Mouse (Mus musculus) midbrain, embryonic 10.5 days (tissue): ENCODE measurements around the gene Spef2. TPM values are rescaled to one million over a fixed set of nuclear protein-coding genes. Genes with fewer than 3 reads are reported as not detected.
"Not testable (repeated sequence)": the region's sequence is repeated elsewhere in the genome, so short reads cannot be mapped to it uniquely, and the experiment has no call there.

ENCODE experiments used
- DNase-seq: peaks from one replicate; pipeline ENCODE4 v3.0.0-alpha.2; 2017; ENCODE audit warnings: low spot score
- H3K27ac ChIP-seq: fragments of 300-500 bp; sonication (generic); replicated peaks from 2 replicates; pipeline ENCODE4 v1.5.1; 2016; ENCODE audit warnings: mild to moderate bottlenecking
- H3K27me3 ChIP-seq: fragments of 300-500 bp; sonication (generic); 2 replicates; pipeline ENCODE4 v1.6.1; 2016; ENCODE audit warnings: low read depth, mild to moderate bottlenecking; ENCODE audit not compliant: poor library complexity, severe bottlenecking
- H3K36me3 ChIP-seq: fragments of 300-500 bp; sonication (generic); 2 replicates; pipeline ENCODE4 v1.6.1; 2016; ENCODE audit warnings: mild to moderate bottlenecking, moderate library complexity
- H3K4me1 ChIP-seq: fragments of 300-500 bp; sonication (generic); 2 replicates; pipeline ENCODE4 v1.6.1; 2016
- H3K4me3 ChIP-seq: fragments of 300-500 bp; sonication (generic); 2 replicates; pipeline ENCODE4 v1.5.1; 2016; ENCODE audit warnings: mild to moderate bottlenecking, moderate library complexity
- H3K9me3 ChIP-seq: fragments of 300-500 bp; sonication (generic); replicated peaks from 2 replicates; pipeline ENCODE4 v1.6.1; 2016; ENCODE audit warnings: mild to moderate bottlenecking
- WGBS: fragments of 180-500 bp; shearing (Covaris S2); methylation state at CpG from one replicate; pipeline ENCODE4 v1.1.7; 2016; 5-methylcytosine and 5-hydroxymethylcytosine counted together
- polyA plus RNA-seq: library from polyadenylated mRNA; unstranded; fragments of >200 nt; fragmentation: Nextera tagmentation; extraction: Ambion mirVana; gene quantifications from 2 replicates; pipeline ENCODE4 v1.2.1, GENCODE M21; 2016

The Spef2 gene
- polyA plus RNA-seq, result 0.32 and 0.57 TPM in 2 replicates

DNA sequence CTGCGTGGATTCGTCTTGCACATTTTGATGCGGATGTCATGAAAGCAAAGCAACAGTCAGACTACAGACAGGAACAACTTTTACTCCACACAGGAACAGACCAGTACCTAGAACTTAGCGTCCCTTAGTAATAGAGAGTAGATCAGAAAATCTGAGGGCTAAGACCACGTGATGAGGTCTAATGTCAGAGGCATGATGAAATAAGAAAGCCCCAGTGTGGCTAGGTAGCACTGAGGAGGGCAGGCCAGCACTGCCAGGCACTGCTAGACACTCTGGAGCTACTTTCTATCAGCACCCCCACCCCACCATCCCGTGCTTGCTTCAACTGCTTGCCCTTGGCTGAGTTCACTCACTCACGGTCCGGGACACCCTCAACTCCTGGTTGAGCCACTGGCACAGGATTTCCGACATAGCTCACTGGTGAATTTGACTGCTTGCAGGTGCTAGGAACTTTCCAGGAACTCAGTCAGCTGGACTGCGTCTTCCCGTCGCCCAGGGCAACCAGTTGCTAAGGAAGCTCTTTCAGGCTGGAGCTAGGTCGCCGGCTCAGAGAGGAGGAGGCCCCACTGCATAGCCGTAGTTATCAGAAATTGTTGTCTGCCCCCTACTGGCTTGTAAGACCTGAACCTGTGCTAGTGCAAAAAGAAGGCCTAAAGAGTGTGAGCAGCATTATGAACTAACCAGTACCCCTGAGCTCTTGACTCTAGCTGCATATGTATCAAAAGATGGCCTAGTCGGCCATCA lies at the start of gene Spef2:
TSS of gene Spef2 (minus strand) at position 510 of the 744 bp plus-strand sequence.
- H3K27ac ChIP-seq, result no peak within 1 kb of the TSS
- peak within 1 kb of the TSS; percentile 42 for H3K4me3 ChIP-seq
- no peaks in the 10 kb centered on the region for H3K27me3 ChIP-seq
- peak; percentile 73 for DNase-seq
- H3K4me1 ChIP-seq, result peaks cover 3% of the 10 kb centered on the region; the same call in 1 of the 2 replicates
- H3K36me3 ChIP-seq, result no peaks in the 10 kb centered on the region
- no peaks in the 10 kb centered on the region for H3K9me3 ChIP-seq
- WGBS, result 32% methylated on average over 16 of the region's 16 CpGs

GRCm38 (mm10) chr15:9794131-9794530 lies 45.5 kb upstream of the Spef2 start:
- WGBS, result 89% methylated on average over 3 of the region's 3 CpGs

GRCm38 (mm10) chr15:9788245-9789030 lies 39.8 kb upstream of the Spef2 start:
- Histone ChIP-seq H3K4me3 (no peak overlapping the region), H3K9me3 (no peaks in the 10 kb centered on the region), H3K27me3 (no peaks in the 10 kb centered on the region), H3K36me3 (no peaks in the 10 kb centered on the region), H3K27ac (no peak overlapping the region), H3K4me1 (no peaks in the 10 kb centered on the region)
- WGBS, result 73% methylated on average over 3 of the region's 3 CpGs
- DNase-seq, result no peak

More at GRCm38 (mm10) chr15:9794131-9794530, 45.5 kb upstream of the Spef2 start:
- no peaks in the 10 kb centered on the region for H3K27me3 ChIP-seq
- no peak overlapping the region for H3K4me3 ChIP-seq
- H3K9me3 ChIP-seq, result no peaks in the 10 kb centered on the region
- no peaks in the 10 kb centered on the region for H3K4me1 ChIP-seq
- DNase-seq, result no peak
- no peaks in the 10 kb centered on the region for H3K36me3 ChIP-seq
- no peak overlapping the region for H3K27ac ChIP-seq

DNA sequence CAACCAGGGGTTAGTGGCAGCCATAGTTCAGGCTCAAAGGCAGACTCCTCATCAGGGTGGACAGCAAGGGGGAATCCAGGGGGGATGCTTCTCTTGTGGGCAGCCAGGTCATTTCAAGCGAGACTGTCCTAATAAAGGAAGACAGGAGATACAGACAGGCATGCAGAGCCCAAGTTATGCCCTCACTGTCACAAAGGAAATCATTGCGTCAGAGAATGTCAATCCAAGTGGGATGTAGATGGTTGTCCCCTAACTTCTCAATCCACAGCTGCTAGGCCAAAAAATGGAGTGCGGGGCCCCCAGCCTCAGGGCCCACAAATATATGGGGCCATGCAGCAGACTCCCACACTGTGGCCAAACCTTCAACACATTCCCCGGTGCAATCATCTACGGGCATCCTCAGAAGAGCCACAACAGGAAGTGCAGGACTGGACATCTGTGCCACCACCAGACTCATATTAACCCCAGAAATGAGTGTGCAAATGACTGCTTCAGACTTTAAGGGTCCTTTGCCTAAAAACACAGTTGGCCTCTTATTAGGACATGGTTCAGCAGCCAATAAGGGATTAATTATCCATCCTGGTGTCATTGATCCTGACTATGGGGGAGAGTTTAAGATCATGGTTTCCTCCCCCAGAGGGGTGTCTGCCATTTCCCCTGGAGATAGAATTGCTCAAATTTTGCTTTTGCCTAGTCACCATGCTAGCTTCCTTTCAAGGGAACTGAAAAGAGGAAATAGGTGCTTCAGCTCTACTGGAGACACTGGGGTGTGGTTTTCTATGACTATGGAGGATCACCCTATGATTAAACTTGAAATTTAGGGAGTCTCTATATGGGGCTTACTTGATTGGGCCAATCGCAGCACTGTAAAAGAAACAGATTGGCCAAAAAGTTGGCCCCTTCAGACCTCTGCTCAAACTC lies 25.8 kb upstream of the Spef2 start:
- not testable (repeated sequence) for H3K27me3 ChIP-seq, H3K4me1 ChIP-seq, H3K36me3 ChIP-seq, DNase-seq, H3K27ac ChIP-seq, H3K4me3 ChIP-seq, H3K9me3 ChIP-seq
- 95% methylated on average over 6 of the region's 6 CpGs for WGBS

GRCm38 (mm10) chr15:9768184-9768918 lies 19.7 kb upstream of the Spef2 start:
- WGBS, result 86% methylated on average over 4 of the region's 4 CpGs
- H3K27ac ChIP-seq, result no peak overlapping the region
- DNase-seq, result no peak

GRCm38 (mm10) chr15:9767034-9767433 lies 18.4 kb upstream of the Spef2 start:
- H3K36me3 ChIP-seq, result no peaks in the 10 kb centered on the region
- no peak for DNase-seq
- no peak overlapping the region for H3K27ac ChIP-seq
- no peaks in the 10 kb centered on the region for H3K4me1 ChIP-seq
- H3K27me3 ChIP-seq, result no peaks in the 10 kb centered on the region
- H3K9me3 ChIP-seq, result no peaks in the 10 kb centered on the region
- no peak overlapping the region for H3K4me3 ChIP-seq

More at GRCm38 (mm10) chr15:9768184-9768918, 19.7 kb upstream of the Spef2 start:
- no peaks in the 10 kb centered on the region for H3K36me3 ChIP-seq
- H3K9me3 ChIP-seq, result no peaks in the 10 kb centered on the region
- H3K4me3 ChIP-seq, result no peak overlapping the region
- H3K27me3 ChIP-seq, result no peaks in the 10 kb centered on the region
- H3K4me1 ChIP-seq, result no peaks in the 10 kb centered on the region

GRCm38 (mm10) chr15:9750966-9751365 lies 2.3 kb upstream of the Spef2 start:
- no peak for DNase-seq
- Histone ChIP-seq H3K4me3 (no peak overlapping the region), H3K4me1 (peaks cover 3% of the 10 kb centered on the region; the same call in 1 of the 2 replicates), H3K36me3 (no peaks in the 10 kb centered on the region), H3K9me3 (no peaks in the 10 kb centered on the region), H3K27me3 (no peaks in the 10 kb centered on the region), H3K27ac (no peak overlapping the region)
- WGBS, result 92% methylated on average over 3 of the region's 3 CpGs

- no peak overlapping the region for H3K4me3 ChIP-seq
- H3K27me3 ChIP-seq, result no peaks in the 10 kb centered on the region
- H3K27ac ChIP-seq, result no peak overlapping the region
- H3K9me3 ChIP-seq, result no peaks in the 10 kb centered on the region
- peaks cover 3% of the 10 kb centered on the region; the same call in 1 of the 2 replicates for H3K4me1 ChIP-seq
- no peak for DNase-seq
- H3K36me3 ChIP-seq, result no peaks in the 10 kb centered on the region
- WGBS, result 78% methylated on average over 5 of the region's 5 CpGs
Observed at GRCm38 (mm10) chr15:9747410-9748104, 1.1 kb downstream of the Spef2 start.

- H3K9me3 ChIP-seq, result 0 out of 2 replicates have a peak, but pooled peaks cover 4% of the 10 kb centered on the region
- no peak for DNase-seq
- H3K27me3 ChIP-seq, result no peaks in the 10 kb centered on the region
- no peaks in the 10 kb centered on the region for H3K36me3 ChIP-seq
- H3K4me3 ChIP-seq, result no peak overlapping the region
- 92% methylated on average over 3 of the region's 3 CpGs for WGBS
- H3K27ac ChIP-seq, result no peak overlapping the region
- no peaks in the 10 kb centered on the region for H3K4me1 ChIP-seq
Observed at GRCm38 (mm10) chr15:9742172-9742571, 6.5 kb downstream of the Spef2 start.

DNA sequence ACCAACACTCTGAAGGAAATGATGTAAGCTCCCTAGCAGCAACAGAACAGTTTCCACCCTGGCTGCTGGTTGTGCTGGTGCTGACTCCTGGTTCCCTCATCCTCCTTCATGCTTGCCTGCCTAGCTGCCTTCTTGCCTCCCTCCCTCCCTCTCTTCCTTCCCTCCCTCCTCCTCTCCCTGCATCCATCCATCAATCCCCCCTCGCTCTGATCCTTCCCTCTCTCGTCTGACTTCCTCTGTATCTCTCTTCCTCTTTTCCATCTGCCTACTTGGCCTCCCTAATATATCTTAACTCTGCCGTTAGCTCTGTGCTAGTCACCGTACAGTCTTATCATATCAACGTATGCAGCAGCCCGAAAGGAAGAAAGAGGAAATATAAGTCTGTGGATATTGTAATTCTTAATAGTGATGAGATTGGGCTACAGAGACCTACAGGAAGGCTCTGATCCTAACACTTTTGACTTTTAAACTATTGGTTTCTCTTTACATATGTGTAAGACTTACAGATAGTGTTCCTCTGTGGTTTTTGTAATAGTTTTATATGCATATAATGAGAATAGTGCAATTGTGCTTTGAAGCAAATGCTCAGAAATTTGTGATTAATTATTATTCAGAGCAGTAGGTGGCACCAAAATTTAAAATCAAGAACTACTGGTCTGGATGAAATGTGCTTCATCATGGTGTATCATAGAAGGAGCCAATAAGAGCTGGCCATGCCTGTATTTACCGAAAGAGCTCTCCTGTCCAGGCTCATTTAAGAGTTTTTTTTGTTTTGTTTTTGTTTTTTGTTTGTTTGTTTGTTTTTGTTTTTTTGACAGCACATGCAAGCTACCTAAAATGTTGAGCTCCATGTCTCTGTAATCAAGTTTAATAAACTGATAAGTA lies 33.9 kb downstream of the Spef2 start:
- H3K27ac ChIP-seq, result no peak overlapping the region

DNA sequence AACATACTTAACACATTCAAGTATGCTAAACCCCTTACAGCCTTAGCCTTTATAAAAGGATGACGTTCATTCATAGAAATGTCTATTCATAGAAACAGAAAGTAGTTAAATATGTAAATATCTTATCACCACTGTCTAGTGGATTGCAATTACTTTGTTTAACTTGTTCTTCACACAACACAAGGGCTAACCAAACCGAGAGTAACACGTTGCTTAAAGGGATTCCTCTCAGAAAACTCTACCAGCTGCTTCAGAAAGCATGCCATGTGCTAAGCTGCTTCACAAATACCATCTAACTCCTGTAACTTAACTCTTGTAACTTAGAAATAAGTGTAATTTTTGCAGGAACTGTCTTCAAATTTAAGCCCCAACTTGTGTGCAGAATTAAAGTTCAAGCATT lies 35.0 kb downstream of the Spef2 start:
- WGBS, result 85% methylated on average over 3 of the region's 3 CpGs
- no peaks in the 10 kb centered on the region for H3K27me3 ChIP-seq
- no peaks in the 10 kb centered on the region for H3K4me1 ChIP-seq

More for the DNA sequence above, 33.9 kb downstream of the Spef2 start:
- WGBS, result 93% methylated on average over 7 of the region's 7 CpGs
- Histone ChIP-seq H3K4me1 (no peaks in the 10 kb centered on the region), H3K9me3 (no peaks in the 10 kb centered on the region), H3K4me3 (no peak overlapping the region), H3K27me3 (no peaks in the 10 kb centered on the region), H3K36me3 (no peaks in the 10 kb centered on the region)
- DNase-seq, result no peak

More for the DNA sequence above, 35.0 kb downstream of the Spef2 start:
- Histone ChIP-seq H3K27ac (no peak overlapping the region), H3K4me3 (no peak overlapping the region), H3K36me3 (no peaks in the 10 kb centered on the region), H3K9me3 (no peaks in the 10 kb centered on the region)
- DNase-seq, result no peak
